Mouse (Mus musculus): ENCODE data around the gene Wnk2.

Gene Wnk2

DNA sequence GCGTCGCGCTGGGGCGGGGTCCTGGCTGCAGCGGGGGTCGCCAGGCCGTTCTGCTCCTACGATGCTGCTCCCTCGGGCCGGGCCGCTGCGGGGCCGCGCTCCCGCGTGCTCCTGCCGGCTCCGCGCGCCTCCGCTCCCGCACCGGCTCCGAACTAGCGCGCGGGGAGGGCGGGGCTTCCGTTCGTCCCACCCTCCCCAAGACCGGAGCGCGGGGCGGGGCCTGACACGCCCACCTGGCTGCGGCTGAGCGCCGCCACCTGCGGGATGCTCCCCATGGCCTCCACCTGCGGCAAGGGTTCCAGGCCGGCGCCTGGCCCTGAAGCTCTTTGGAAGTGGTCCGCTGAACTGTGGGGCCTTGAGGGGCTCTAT, at the start of gene Wnk2:
Wnk2 (minus strand) TSS at position 157 of the 369 bp plus-strand sequence.
- DNase-seq (ENCODE audit: low spot score), result peak; percentile 39

DNA sequence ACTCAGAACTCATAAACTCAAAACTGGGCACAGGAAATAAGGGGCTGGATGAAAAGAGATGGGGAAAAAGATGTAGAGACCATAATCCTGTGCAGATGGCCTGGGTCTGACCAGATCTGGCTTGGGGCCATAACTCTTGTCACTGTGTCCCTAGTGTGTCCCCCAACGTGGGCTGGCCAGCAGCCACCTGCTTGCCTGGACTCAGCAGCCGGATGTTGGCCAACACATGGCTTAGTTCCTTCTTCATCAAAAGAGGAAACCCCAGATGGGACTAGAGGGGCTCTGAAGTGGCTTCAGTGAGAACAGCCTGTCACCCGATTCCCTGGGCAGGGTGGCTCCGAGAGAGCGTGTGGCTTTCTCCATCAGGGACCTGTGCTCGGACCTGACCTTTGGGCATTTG, 49.0 kb upstream of the Wnk2 start:
- DNase-seq (ENCODE audit: low spot score), result no peak

DNA sequence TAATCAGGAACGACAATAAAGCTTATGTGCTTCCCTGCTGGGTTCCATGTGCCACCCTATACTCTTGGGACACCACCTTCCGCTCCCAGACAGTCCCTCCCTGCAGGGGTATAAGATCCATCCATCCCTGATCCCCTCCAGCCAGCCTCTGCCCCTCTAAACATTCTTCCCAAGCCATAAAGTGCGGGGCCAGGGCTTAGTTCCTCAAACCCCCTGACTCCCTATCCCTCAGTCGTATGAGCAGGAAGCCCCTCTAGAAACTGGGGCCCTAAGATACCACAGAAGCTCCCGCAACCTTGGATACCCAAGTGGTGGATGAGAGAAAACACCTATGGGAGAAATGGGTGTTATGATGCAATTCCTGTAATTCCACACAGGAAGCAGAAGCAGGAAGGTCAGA, 48.4 kb upstream of the Wnk2 start:
- DNase-seq (ENCODE audit: low spot score), result no peak

DNA sequence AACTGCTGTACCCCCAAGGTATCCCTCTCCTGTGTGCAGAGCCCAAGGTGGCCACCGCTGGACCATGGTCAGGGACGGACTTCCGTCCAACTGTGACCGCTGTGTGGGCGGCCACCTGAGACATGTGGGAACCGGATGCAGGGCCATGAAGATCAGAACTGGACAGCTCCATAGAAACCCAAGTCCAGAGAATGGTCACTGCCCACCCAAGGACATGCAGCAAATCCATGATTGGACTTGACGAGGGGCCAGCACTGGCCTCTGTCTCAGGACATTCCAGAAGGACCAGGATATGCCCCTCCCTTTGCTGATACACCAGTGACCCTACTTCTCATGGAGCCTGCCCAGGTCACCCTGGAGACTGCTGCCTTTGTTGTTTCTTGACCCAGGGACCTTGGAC, 47.8 kb upstream of the Wnk2 start:
- no peak for DNase-seq (ENCODE audit: low spot score)

DNA sequence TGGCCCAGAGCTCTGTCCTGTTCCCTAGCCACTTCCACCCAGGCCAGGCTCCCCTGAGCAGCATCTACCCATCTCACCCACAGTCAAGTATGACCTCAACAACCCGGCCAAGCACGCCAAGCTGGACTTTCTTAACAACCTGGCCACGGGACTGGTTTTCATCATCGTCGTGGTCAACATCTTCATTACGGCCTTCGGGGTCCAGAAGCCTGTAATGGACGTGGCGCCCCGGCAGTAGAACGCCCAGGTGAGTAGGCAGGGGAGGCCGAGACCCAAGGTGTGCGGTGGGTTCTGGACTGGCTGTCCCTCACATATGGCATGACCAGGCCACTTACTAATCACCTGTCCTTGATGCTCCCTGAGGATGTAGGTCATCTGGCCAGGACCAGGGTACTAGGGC, 47.0 kb upstream of the Wnk2 start:
- DNase-seq (ENCODE audit: low spot score), result no peak

DNA sequence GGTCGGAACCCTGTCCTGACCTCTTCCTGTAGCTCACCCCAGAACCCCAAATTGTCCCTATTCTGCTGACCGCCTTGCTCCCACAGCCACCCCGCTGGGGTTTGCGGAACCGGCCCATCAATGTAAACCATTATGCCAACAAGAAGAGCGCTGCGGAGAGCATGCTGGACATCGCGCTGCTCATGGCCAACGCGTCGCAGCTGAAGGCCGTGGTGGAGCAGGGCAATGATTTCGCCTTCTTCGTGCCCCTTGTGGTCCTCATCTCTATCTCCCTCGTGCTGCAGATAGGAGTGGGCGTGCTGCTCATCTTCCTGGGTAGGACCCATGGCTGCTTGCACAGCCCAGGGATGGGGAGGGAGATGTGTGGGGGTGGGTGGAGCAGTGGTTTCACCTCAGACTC, 45.8 kb upstream of the Wnk2 start:
- no peak for DNase-seq (ENCODE audit: low spot score)

DNA sequence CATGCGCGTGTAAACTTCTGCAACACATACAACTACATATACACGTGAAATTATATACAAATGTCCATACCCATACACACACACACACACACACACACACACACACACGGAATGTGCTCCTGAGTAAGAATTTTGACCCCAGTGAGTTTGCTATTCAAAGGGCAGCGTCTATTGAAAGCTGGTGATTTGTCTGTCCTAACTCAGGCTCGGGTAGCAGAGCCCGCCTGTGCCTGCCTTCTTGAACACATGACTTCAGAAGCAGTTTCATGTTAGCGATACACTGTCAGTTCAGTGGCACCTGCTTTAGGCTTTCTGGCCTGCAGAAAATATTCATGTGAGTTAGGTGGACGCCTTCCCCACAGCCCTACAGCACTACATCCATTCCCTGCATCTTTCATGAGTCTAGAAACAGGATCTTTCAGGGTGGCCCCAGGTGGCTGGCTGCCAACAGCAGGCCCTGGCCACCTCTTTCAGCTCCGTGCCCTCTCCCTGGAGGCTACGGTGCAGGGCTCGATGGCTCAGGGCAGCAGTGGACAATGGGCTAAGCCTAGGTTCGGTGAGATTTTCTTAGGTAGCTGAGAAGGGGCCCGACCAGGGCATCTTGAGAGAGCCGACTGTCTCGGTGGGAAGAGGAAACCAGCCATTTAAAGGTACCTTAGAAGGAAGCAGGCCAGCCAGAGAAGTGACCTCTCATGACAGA, 44.5 kb upstream of the Wnk2 start:
- DNase-seq (ENCODE audit: low spot score), result no peak

DNA sequence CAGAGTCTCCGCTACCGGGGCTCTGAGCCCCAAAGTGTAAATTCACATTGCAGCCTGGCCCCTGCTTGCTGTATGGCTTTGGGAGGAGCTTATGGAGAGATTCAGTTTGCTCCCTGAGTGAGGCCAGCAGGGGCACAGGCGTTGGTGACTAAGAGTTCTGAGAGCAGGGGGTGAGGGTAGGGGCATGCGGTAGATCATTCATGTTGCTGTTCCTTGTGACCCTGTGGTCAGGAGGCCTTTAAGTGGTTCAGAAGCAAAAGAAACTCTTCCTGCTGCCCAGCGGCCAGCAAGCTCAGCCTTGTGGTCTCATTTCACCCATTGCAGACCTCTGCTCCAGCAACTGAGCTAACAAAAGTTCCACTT, 43.8 kb upstream of the Wnk2 start:
- DNase-seq (ENCODE audit: low spot score), result no peak

DNA sequence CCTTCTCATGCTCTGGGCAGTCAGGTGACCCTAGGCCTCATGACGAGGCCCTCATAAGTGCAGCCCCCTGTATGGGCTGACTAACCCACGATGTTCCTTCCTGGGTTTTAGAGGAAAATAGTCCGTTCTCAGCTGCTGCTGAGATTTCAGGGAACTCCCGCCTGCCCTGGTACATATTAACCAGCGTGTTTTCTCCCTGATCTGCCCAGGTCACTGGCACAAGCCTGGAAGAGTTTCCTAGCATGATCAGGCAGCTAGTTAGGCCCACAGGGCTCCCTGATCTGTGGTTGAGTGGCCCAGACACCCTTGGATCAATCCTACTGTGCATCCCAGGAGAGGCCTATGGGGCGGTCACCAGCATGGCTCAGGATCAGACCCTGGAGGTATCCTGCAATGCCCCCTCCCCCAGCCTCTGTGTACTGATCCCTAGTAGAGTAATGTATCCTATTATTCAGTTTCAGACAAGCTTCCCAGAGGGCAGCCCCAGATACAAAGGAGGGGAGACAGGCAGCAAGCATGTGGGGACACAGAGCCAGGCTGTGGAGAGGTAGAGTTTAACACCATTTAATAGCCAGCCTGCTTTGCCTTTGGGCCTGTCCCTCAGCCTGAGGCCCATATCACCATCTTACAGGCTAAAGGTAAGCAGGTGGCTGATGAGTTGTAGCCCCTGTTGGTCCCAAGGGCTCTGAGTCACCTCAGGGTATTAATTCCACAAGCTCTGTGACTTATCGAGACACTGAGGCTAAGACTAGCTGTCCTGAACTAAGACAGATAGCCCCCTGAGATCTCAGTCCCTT, 43.3 kb upstream of the Wnk2 start:
- no peak for DNase-seq (ENCODE audit: low spot score)

DNA sequence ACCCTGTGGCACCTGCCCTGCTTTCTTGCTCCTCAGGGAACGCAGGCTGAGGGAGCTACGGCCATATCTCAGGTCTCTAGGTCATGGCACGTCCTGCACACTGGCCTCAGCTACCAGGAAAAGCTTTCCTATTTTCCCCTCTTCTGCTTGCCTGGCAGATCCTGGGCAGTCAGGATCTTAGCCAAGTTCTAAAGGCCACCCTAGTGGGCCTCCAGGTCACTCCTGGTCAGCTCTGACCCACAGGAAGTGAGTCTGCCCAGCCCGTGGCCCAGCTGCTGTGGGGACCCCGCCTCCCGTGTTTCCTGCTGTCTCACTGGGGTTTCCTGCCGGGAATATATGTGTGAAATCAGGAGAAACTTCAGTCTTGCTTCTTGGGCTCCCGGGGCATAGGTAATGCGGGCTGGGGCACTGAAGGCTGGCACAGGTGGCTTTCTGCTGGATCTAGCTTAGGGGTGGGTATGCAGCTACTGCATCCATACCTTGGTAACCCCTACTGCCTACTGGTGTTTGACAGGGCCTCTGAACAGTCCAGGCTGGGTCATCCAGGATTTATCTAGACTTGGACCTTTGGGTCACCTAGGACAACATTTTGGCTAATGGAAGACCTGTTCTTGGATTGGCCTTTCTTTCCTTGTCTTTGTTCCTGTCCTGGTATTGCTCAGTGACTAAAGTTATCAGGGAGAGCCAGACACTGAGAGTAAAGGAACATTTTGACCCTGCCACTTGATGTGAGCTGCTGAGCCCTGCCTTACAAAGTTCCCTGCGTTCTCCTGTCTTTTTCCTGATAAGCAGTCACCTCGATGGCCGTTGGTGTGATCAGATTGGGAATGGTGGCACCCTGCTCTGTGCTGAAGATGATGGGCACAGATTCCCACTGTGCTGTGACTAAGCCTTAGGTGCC, 42.4 kb upstream of the Wnk2 start:
- DNase-seq (ENCODE audit: low spot score), result no peak

DNA sequence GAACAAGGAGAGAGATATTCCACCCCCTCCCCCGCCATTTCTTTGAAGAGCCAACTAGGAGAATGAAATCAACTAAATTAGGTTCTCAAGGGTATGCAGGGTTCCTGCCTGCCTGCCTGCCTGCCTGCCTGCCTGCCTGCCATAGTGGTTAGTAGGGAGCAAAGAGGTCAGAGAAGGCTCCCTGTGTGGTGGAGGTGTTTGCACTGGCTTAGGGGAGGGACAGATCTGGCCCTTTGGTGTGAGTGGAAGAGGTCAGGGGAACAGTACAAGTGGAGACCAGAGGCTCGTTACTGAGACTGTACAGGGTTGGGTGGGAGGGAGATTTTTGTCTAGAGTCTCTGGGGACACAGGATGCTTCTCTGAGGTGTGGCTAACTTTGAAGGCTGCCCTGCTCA, 41.1 kb upstream of the Wnk2 start:
- no peak for DNase-seq (ENCODE audit: low spot score)

DNA sequence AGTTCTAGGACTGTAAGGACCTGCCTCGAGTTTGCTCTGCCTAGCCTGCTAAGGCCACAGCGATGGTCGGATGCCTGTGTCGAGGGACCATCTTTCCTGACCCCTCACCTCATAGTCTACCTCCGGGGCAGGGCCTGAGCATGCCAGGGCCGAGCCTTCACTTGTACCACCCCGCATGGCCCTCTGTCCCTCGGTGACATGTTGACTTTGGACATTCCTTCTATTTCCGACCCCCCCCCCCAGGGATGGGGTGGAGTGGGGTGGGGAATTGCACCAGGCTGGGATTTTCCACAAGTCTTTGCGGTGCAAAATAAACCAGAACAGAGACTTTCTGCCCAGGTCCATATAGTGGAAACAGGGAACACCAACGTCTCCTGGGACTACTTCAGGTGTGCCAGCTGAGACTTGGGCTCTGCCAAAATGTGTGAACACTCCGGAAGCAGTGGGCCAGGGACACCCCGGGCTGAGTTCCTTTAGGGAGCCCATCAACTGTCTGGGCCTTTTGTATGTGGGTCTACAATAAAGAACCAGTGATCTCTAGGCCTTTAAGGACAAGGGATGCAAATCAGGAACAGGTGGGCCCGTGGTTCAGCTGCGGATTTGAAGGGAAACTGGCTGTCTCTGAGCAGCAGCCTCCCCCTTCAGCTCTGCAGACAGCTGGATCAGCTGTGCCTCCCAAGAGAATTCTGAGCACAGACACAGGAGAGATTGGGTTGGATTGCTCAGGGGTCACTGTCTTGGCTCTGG, 40.6 kb upstream of the Wnk2 start:
- no peak for DNase-seq (ENCODE audit: low spot score)

DNA sequence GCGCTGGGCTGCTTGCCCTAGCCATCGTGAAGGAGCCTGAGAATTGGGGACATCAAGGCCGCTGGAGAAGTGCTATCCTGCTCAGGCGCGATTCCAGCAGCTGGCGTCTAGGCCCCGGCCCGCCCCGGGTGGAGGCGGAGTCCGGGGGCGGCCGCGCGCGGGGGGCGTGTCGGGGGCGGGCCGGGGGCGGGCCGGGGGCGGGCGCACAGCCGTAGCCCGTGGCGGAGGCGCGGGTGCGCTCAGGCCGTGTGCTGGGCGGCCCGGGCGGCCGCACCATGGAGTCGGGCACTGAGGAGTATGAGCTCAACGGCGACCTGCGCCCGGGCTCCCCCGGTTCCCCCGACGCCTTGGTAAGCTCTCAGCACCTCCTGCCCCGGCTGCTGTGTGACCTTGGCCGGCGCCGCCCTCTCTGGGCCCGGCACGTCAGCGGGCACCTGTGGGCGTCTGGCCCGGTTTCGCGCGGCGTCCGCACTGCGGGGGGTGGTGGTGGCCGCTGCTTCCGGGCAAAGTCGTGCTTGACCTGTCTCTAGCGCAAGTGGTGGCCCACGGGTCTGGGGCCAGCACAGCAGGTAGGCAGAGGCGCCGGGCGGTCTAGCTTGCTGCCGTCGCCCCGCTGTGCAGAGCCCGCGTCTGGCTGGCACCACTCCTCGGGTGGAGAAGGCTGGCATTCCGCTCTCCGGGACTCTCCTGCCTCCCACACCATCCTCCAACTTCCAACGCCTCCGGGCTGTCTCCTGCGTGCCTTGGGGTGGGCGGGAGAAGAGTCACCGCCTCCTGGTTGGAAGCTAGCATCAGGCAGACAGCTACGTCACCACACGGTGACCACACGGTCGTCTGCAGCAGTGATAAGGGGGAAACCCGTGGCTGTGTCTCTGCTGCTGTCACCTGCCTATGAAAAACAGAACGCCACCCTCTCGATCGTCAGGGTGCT, 39.7 kb upstream of the Wnk2 start, which contains the start of gene Ninj1:
Ninj1 (plus strand) TSS at position 198 of the 931 bp plus-strand sequence.
- peak; percentile 78 for DNase-seq (ENCODE audit: low spot score)

DNA sequence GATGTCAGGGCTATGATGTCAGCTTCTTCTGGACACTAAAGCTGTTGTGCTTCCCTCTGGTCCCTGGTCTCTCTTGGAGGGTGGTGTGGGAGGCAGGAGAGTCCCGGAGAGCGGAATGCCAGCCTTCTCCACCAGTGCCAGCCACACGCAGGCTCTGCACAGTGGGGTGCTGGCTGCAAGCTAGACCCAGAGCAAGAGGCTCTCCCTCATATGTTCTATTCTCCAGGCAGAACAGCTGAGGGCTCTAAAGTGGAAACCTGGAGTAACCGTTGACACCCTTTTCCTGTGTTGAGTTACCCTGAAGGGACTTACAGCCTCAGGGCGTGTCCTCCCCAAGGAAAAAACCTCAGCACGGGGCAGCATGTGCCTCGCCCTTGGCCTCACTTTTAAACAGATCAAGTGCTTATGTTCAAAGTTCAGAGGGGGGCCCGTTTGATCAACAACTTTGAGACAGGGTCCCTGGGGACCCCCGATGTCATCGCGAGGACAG, 39.0 kb upstream of the Wnk2 start:
- no peak for DNase-seq (ENCODE audit: low spot score)

DNA sequence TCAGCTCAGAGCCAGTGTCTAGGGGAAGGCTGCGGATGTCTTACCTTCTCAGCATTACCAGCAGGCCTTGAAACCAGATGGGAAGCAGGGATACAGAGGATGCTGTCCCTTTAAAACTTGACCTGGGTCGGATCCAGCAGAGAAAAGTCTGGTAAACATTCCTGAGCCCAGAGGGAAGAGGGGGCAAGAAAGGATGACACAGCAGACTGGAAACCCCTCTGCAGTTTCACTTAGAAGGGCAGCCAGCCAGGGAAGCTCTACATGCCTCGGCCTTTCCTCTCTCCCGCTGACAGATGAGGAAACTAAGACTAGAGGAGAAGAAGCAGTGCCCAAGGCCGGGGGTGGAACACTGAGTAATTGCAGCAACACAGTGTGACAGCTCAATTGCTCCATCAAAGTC, 35.8 kb upstream of the Wnk2 start:
- no peak for DNase-seq (ENCODE audit: low spot score)

DNA sequence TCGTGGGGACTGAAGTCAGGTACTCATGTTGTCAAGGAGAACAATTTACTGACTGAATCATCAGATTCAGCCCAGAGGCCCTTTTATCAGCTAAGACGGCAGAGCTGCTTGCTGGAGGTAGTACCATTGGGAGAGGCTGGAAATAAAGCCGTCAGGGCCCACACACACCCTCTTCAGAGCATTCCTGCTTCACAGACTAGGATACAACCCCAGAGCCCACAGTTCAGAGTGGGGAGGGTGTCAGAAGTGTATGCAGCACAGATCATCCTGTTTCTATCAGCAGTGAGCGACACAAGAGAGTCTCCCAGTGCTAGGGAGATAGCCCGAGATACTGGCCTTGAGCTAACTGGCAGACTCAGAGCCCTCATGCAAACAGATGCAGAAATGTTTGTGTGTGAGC, 35.3 kb upstream of the Wnk2 start:
- no peak for DNase-seq (ENCODE audit: low spot score)

DNA sequence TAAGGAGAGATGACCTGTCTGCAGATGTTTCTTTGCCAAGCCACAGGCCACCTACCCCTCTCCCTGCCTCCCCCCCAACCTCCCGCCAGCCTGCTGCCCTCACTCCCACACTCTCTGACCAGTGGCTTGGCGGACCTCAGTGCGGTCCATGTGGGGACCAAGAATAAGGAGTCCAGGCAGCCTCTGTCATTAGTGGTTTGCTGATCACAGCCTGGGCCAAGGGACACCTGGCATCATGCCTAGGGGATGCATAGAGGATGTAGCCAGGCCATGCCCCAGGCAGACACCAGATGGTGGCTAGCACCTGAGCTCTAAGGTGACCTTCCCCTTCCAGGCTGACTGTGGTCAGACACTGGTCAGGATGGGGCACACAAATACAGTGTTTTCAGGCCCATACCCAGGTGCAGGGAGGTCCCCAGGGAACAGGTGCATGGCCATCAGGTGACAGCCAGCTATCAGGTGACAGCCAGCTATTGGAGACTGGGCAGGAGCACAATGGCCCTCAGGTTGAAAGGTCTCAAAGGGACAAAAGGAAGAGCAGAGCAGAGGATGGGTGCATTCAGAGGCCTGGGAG, 33.7 kb upstream of the Wnk2 start:
- no peak for DNase-seq (ENCODE audit: low spot score)

DNA sequence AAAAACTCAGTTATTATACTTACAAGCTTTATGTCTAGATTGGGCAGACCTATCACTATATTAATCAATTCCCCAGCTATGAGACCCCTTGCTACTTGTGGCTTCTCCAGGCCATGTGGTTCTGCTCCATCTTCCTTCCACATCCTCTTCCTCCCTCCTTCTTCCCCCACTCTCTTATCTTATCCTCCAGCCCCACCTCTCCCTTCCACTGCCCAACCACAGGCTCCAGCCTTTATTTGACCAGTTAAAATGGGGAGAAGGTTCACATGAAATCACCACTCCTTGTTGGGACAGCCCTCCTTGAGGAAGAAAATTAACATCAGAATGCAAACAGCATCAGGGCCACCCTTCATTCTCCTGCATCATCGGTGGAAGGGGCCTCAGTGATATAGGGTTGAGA, 32.9 kb upstream of the Wnk2 start:
- no peak for DNase-seq (ENCODE audit: low spot score)

DNA sequence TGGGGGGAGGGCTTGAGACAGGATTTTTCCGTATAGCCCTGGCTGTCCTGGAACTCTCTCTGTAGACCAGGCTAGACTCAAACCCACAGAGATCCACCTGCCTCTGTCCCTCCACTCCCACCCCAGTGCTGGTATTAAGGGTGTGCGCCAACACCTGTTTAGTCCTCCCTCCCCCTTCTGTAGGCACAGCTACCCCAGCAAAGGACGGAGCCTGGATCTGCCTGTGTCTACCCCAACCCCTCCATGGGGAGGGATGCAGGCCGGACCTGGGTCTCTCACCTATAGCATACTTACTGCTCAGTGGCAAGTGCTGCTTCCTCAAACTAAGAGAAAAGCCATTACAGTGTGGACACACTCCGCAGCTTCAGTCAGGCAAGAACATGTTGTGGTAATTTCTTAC, 32.5 kb upstream of the Wnk2 start:
- DNase-seq (ENCODE audit: low spot score), result no peak

DNA sequence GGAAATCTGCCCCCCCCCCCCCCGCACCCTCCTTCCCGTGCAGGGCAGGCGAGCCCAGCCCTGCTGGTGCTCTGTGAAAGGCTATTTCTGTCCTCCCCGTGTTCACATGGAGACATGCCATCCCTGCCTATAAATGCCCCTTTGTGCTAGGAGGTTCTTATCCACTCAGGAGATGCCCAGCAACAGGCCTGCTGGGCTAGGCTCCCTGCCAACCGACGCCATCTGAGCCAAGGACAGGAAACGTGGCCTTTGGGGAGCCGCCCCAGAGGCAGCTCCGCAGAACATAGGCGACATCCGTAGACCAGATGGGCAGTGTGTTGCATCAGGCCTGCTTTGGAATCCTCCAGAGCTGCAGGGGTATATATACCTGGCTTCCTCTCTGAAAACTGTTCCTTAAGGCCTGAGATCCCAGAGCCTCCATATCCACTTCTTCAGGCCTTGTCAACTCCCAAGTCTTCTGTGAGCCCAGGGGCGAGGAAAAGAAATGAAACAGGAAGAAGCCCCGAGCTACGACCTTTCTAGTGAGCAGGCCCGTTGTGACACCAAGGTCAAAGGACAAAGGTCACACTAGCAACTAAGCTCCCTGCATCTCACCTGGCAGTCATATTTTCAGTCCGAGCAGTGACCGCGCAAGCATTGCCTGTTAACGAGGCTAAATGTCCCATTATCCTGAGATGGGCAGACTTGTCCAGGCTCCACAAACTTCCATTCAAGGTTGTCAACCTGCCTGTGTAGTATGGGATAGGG, 31.2 kb upstream of the Wnk2 start:
- DNase-seq (ENCODE audit: low spot score), result peak; percentile 84
